Mouse (Mus musculus) liver, postnatal 0 days (tissue): Measurements from ENCODE around the gene Olfr1065.

Source experiments
- CTCF ChIP-seq: sonication (generic); IDR thresholded peaks from 2 replicates; pipeline ENCODE4 v1.5.1; 2016; ENCODE audit warnings: antibody characterized with exemption, low read depth
- EP300 ChIP-seq: IDR thresholded peaks from 2 replicates; pipeline ENCODE4 v1.6.1; 2016; ENCODE audit warnings: antibody characterized with exemption, low read depth, mild to moderate bottlenecking

DNA sequence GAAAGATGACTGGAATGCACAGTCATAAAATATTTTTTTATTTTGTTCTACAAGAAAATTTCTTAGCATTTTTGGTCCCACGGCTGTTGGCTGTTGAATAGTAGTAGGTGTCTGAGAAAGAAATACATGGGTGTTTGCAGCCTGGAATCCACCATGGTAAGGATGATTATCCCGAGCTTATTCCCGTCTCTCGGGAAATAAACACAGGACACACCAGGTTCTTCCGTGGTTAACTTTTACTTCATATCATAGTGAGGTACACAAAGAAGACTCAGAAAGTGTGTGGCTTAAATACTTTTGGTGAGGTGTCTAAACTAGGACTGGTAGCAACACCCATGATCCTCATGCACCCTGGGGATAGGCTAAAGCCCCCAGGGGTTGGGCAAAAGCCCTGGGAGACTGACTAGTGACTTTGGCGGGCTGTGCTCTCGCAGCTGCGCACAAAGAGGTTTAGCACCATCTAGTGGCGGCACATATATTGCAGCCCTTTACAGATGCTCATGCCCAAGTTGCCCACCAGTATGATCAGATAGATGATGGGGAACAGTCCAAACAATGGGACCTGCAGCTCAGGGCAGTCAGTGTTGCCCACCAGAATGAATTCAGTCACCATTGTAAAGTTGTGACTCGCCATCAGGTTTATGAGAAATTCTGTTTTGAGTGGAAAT is 14.2 kb upstream of the Olfr1065 start:
- TF ChIP-seq EP300 (no peak), CTCF (peak; percentile 80)
